Mouse (Mus musculus): ENCODE data around the gene Dnmt3a.

GRCm38 (mm10) chr12:3838009-3838408, 32.2 kb downstream of the Dnmt3a start:
- no peak for TF ChIP-seq CTCF (IDR thresholded peaks at IDR 0.05; ENCODE audit: borderline replicate concordance, insufficient read depth, low read depth, low read length)
- TF ChIP-seq POLR2A (IDR thresholded peaks at IDR 0.05; ENCODE audit: borderline replicate concordance, insufficient read depth, low read length), result no peak
